Mouse (Mus musculus): ENCODE results near the gene Palm2. TPM values are rescaled to one million over a fixed set of nuclear protein-coding genes. Genes with fewer than 3 reads are reported as not detected.

Gene Palm2
- polyA plus RNA-seq, 1 experiment from 2014 or later = 0.58 TPM

GRCm38 (mm10) chr4:57489887-57490286 is 55.8 kb downstream of the Palm2 start:
- no peak for ATAC-seq (ENCODE audit: low FRiP score, low TSS enrichment)
- Histone ChIP-seq H3K36me3 (ENCODE audit: control insufficient read depth, insufficient read depth, low read length) (no peaks in the 10 kb centered on the region), H3K4me3 (ENCODE audit: low read length) (no peak overlapping the region), H3K27ac (ENCODE audit: low read depth, low read length) (no peak overlapping the region), H3K9me3 (ENCODE audit: control insufficient read depth, low read length) (no peaks in the 10 kb centered on the region), H3K27me3 (ENCODE audit: control insufficient read depth, insufficient read depth, low read length) (no peaks in the 10 kb centered on the region), H3K9ac (ENCODE audit: low read depth, low read length) (no peak overlapping the region), H3K4me2 (replicated peaks; ENCODE audit: low read depth, low read length) (no peak overlapping the region), H3K4me1 (ENCODE audit: control insufficient read depth, insufficient read depth, low read length) (no peaks in the 10 kb centered on the region)
- 90% methylated on average over 6 of the region's 6 CpGs for WGBS

GRCm38 (mm10) chr4:57504792-57505191 is 70.7 kb downstream of the Palm2 start:
- WGBS = 87% methylated on average over 6 of the region's 6 CpGs
- no peaks in the 10 kb centered on the region for H3K27me3 ChIP-seq (ENCODE audit: control insufficient read depth, insufficient read depth, low read length)

GRCm38 (mm10) chr4:57510576-57510975 is 76.5 kb downstream of the Palm2 start:
- no peak overlapping the region for H3K4me2 ChIP-seq (replicated peaks; ENCODE audit: low read depth, low read length)
- 69% methylated on average over 3 of the region's 3 CpGs for WGBS
- no peaks in the 10 kb centered on the region; the same call in 1 of the 2 replicates for H3K27me3 ChIP-seq (ENCODE audit: control insufficient read depth, insufficient read depth, low read length)
- no peaks in the 10 kb centered on the region for H3K36me3 ChIP-seq (ENCODE audit: control insufficient read depth, insufficient read depth, low read length)
- no peak overlapping the region for H3K4me3 ChIP-seq (ENCODE audit: low read length)
- no peak overlapping the region for H3K9ac ChIP-seq (ENCODE audit: low read depth, low read length)
- no peaks in the 10 kb centered on the region for H3K4me1 ChIP-seq (ENCODE audit: control insufficient read depth, insufficient read depth, low read length)
- ATAC-seq (ENCODE audit: low FRiP score, low TSS enrichment) = no peak
- no peak overlapping the region for H3K27ac ChIP-seq (ENCODE audit: low read depth, low read length)
- H3K9me3 ChIP-seq (ENCODE audit: control insufficient read depth, low read length) = no peaks in the 10 kb centered on the region

More at GRCm38 (mm10) chr4:57504792-57505191, 70.7 kb downstream of the Palm2 start:
- no peak overlapping the region for H3K4me3 ChIP-seq (ENCODE audit: low read length)
- H3K9ac ChIP-seq (ENCODE audit: low read depth, low read length) = no peak overlapping the region
- no peak for ATAC-seq (ENCODE audit: low FRiP score, low TSS enrichment)
- H3K4me2 ChIP-seq (replicated peaks; ENCODE audit: low read depth, low read length) = no peak overlapping the region
- no peaks in the 10 kb centered on the region for H3K4me1 ChIP-seq (ENCODE audit: control insufficient read depth, insufficient read depth, low read length)
- H3K36me3 ChIP-seq (ENCODE audit: control insufficient read depth, insufficient read depth, low read length) = no peaks in the 10 kb centered on the region
- no peak overlapping the region for H3K27ac ChIP-seq (ENCODE audit: low read depth, low read length)
- no peaks in the 10 kb centered on the region for H3K9me3 ChIP-seq (ENCODE audit: control insufficient read depth, low read length)

GRCm38 (mm10) chr4:57511734-57512133 is 77.7 kb downstream of the Palm2 start:
- H3K4me3 ChIP-seq (ENCODE audit: low read length) = no peak overlapping the region
- WGBS = 86% methylated on average over 1 of the region's 1 CpGs
- H3K9ac ChIP-seq (ENCODE audit: low read depth, low read length) = no peak overlapping the region
- no peaks in the 10 kb centered on the region for H3K9me3 ChIP-seq (ENCODE audit: control insufficient read depth, low read length)
- no peaks in the 10 kb centered on the region for H3K36me3 ChIP-seq (ENCODE audit: control insufficient read depth, insufficient read depth, low read length)
- no peak overlapping the region for H3K27ac ChIP-seq (ENCODE audit: low read depth, low read length)
- no peak overlapping the region for H3K4me2 ChIP-seq (replicated peaks; ENCODE audit: low read depth, low read length)
- H3K27me3 ChIP-seq (ENCODE audit: control insufficient read depth, insufficient read depth, low read length) = no peaks in the 10 kb centered on the region; the same call in 1 of the 2 replicates
- H3K4me1 ChIP-seq (ENCODE audit: control insufficient read depth, insufficient read depth, low read length) = no peaks in the 10 kb centered on the region
- ATAC-seq (ENCODE audit: low FRiP score, low TSS enrichment) = no peak

- no peak for ATAC-seq (ENCODE audit: low FRiP score, low TSS enrichment)
- H3K4me2 ChIP-seq (replicated peaks; ENCODE audit: low read depth, low read length) = no peak overlapping the region
- H3K9ac ChIP-seq (ENCODE audit: low read depth, low read length) = no peak overlapping the region
- H3K4me1 ChIP-seq (ENCODE audit: control insufficient read depth, insufficient read depth, low read length) = no peaks in the 10 kb centered on the region
- H3K27ac ChIP-seq (ENCODE audit: low read depth, low read length) = no peak overlapping the region
- no peaks in the 10 kb centered on the region for H3K36me3 ChIP-seq (ENCODE audit: control insufficient read depth, insufficient read depth, low read length)
- no peak overlapping the region for H3K4me3 ChIP-seq (ENCODE audit: low read length)
- no peaks in the 10 kb centered on the region for H3K9me3 ChIP-seq (ENCODE audit: control insufficient read depth, low read length)
- 72% methylated on average over 8 of the region's 8 CpGs for WGBS
- no peaks in the 10 kb centered on the region; the same call in 1 of the 2 replicates for H3K27me3 ChIP-seq (ENCODE audit: control insufficient read depth, insufficient read depth, low read length)
Observed at GRCm38 (mm10) chr4:57513241-57513933, 79.3 kb downstream of the Palm2 start.

GRCm38 (mm10) chr4:57514003-57514937 is 80.2 kb downstream of the Palm2 start:
- Histone ChIP-seq H3K4me3 (ENCODE audit: low read length) (no peak overlapping the region), H3K36me3 (ENCODE audit: control insufficient read depth, insufficient read depth, low read length) (no peaks in the 10 kb centered on the region), H3K9ac (ENCODE audit: low read depth, low read length) (no peak overlapping the region), H3K27ac (ENCODE audit: low read depth, low read length) (no peak overlapping the region), H3K9me3 (ENCODE audit: control insufficient read depth, low read length) (no peaks in the 10 kb centered on the region), H3K4me1 (ENCODE audit: control insufficient read depth, insufficient read depth, low read length) (no peaks in the 10 kb centered on the region), H3K27me3 (ENCODE audit: control insufficient read depth, insufficient read depth, low read length) (no peaks in the 10 kb centered on the region; the same call in 1 of the 2 replicates), H3K4me2 (replicated peaks; ENCODE audit: low read depth, low read length) (peak overlapping the region; percentile 10; the same call in 1 of the 2 replicates)
- WGBS = 37% methylated on average over 31 of the region's 31 CpGs
- peak; percentile 79 for ATAC-seq (ENCODE audit: low FRiP score, low TSS enrichment)

GRCm38 (mm10) chr4:57515356-57515755 is 81.3 kb downstream of the Palm2 start:
- peak; percentile 68; the same call in 1 of the 2 replicates for ATAC-seq (ENCODE audit: low FRiP score, low TSS enrichment)
- Histone ChIP-seq H3K4me1 (ENCODE audit: control insufficient read depth, insufficient read depth, low read length) (no peaks in the 10 kb centered on the region), H3K4me3 (ENCODE audit: low read length) (no peak overlapping the region), H3K4me2 (replicated peaks; ENCODE audit: low read depth, low read length) (no peak overlapping the region), H3K36me3 (ENCODE audit: control insufficient read depth, insufficient read depth, low read length) (no peaks in the 10 kb centered on the region), H3K27ac (ENCODE audit: low read depth, low read length) (no peak overlapping the region), H3K9me3 (ENCODE audit: control insufficient read depth, low read length) (no peaks in the 10 kb centered on the region), H3K9ac (ENCODE audit: low read depth, low read length) (no peak overlapping the region), H3K27me3 (ENCODE audit: control insufficient read depth, insufficient read depth, low read length) (peaks cover 2% of the 10 kb centered on the region; the same call in 1 of the 2 replicates)
- 63% methylated on average over 2 of the region's 2 CpGs for WGBS

GRCm38 (mm10) chr4:57523456-57523855 is 89.4 kb downstream of the Palm2 start:
- H3K4me1 ChIP-seq (ENCODE audit: control insufficient read depth, insufficient read depth, low read length) = no peaks in the 10 kb centered on the region
- H3K9ac ChIP-seq (ENCODE audit: low read depth, low read length) = no peak overlapping the region
- no peak overlapping the region for H3K4me3 ChIP-seq (ENCODE audit: low read length)
- peaks cover 4% of the 10 kb centered on the region; the same call in 1 of the 2 replicates for H3K27me3 ChIP-seq (ENCODE audit: control insufficient read depth, insufficient read depth, low read length)
- 96% methylated on average over 15 of the region's 15 CpGs for WGBS
- no peak for ATAC-seq (ENCODE audit: low FRiP score, low TSS enrichment)
- no peak overlapping the region for H3K4me2 ChIP-seq (replicated peaks; ENCODE audit: low read depth, low read length)
- no peak overlapping the region for H3K27ac ChIP-seq (ENCODE audit: low read depth, low read length)
- no peaks in the 10 kb centered on the region for H3K36me3 ChIP-seq (ENCODE audit: control insufficient read depth, insufficient read depth, low read length)
- no peaks in the 10 kb centered on the region for H3K9me3 ChIP-seq (ENCODE audit: control insufficient read depth, low read length)

GRCm38 (mm10) chr4:57524461-57524860 is 90.4 kb downstream of the Palm2 start:
- peaks cover 4% of the 10 kb centered on the region; the same call in 1 of the 2 replicates for H3K27me3 ChIP-seq (ENCODE audit: control insufficient read depth, insufficient read depth, low read length)
- WGBS = 76% methylated on average over 3 of the region's 3 CpGs
- H3K27ac ChIP-seq (ENCODE audit: low read depth, low read length) = no peak overlapping the region
- H3K4me3 ChIP-seq (ENCODE audit: low read length) = no peak overlapping the region
- no peaks in the 10 kb centered on the region for H3K4me1 ChIP-seq (ENCODE audit: control insufficient read depth, insufficient read depth, low read length)
- ATAC-seq (ENCODE audit: low FRiP score, low TSS enrichment) = no peak
- H3K9ac ChIP-seq (ENCODE audit: low read depth, low read length) = no peak overlapping the region
- no peaks in the 10 kb centered on the region for H3K9me3 ChIP-seq (ENCODE audit: control insufficient read depth, low read length)
- no peak overlapping the region for H3K4me2 ChIP-seq (replicated peaks; ENCODE audit: low read depth, low read length)
- no peaks in the 10 kb centered on the region for H3K36me3 ChIP-seq (ENCODE audit: control insufficient read depth, insufficient read depth, low read length)

All from kidney, embryonic 14.5 days (tissue).